Mouse (Mus musculus) liver, embryonic 13.5 days (tissue): ENCODE measurements around the gene Igf2bp3. TPM values are rescaled to one million over a fixed set of nuclear protein-coding genes. Genes with fewer than 3 reads are reported as not detected.

ENCODE experiments used
- ATAC-seq: fragments of 200-750 bp; cut with Nextera tagmentation; 2 replicates; pipeline ENCODE4 v1.8.0; 2017; ENCODE audit warnings: low read depth, mild to moderate bottlenecking, moderate number of reproducible peaks, moderate library complexity
- DNase-seq: peaks from one replicate; pipeline ENCODE4 v3.0.0; 2022
- H3K27ac ChIP-seq: fragments of 300-500 bp; sonication (generic); 2 replicates; pipeline ENCODE4 v1.5.1; 2015; ENCODE audit warnings: moderate library complexity, mild to moderate bottlenecking, inconsistent platforms
- H3K27me3 ChIP-seq: fragments of 300-500 bp; sonication (generic); 2 replicates; pipeline ENCODE4 v1.6.1; 2015; ENCODE audit warnings: mild to moderate bottlenecking, inconsistent platforms
- H3K36me3 ChIP-seq: fragments of 300-500 bp; sonication (generic); 2 replicates; pipeline ENCODE4 v1.6.1; 2015; ENCODE audit warnings: mild to moderate bottlenecking, inconsistent platforms
- H3K4me1 ChIP-seq: fragments of 300-500 bp; sonication (generic); replicated peaks from 2 replicates; pipeline ENCODE4 v1.6.1; 2015; ENCODE audit warnings: inconsistent platforms
- H3K4me2 ChIP-seq: fragments of 300-500 bp; sonication (generic); 2 replicates; pipeline ENCODE4 v1.6.1; 2015; ENCODE audit warnings: inconsistent platforms, mild to moderate bottlenecking, moderate library complexity
- H3K4me3 ChIP-seq: fragments of 300-500 bp; sonication (generic); replicated peaks from 2 replicates; pipeline ENCODE4 v1.5.1; 2015; ENCODE audit warnings: mild to moderate bottlenecking, inconsistent platforms
- H3K9ac ChIP-seq: fragments of 300-500 bp; sonication (generic); 2 replicates; pipeline ENCODE4 v1.6.1; 2015; ENCODE audit warnings: mild to moderate bottlenecking, inconsistent platforms
- H3K9me3 ChIP-seq: fragments of 300-500 bp; sonication (generic); replicated peaks from 2 replicates; pipeline ENCODE4 v1.6.1; 2016; ENCODE audit warnings: inconsistent platforms
- WGBS: fragments of 180-500 bp; shearing (Covaris S2); methylation state at CpG from one replicate; pipeline ENCODE4 v1.1.7; 2015; ENCODE audit not compliant: insufficient replicate concordance; 5-methylcytosine and 5-hydroxymethylcytosine counted together
- polyA plus RNA-seq: library from polyadenylated mRNA; unstranded; fragments of >200 nt; fragmentation: Nextera tagmentation; extraction: Ambion mirVana; gene quantifications from 2 replicates; pipeline ENCODE4 v1.2.1, GENCODE M21; 2015

Igf2bp3 gene
- polyA plus RNA-seq, 1 experiment from 2014 or later = 21.4 TPM

DNA sequence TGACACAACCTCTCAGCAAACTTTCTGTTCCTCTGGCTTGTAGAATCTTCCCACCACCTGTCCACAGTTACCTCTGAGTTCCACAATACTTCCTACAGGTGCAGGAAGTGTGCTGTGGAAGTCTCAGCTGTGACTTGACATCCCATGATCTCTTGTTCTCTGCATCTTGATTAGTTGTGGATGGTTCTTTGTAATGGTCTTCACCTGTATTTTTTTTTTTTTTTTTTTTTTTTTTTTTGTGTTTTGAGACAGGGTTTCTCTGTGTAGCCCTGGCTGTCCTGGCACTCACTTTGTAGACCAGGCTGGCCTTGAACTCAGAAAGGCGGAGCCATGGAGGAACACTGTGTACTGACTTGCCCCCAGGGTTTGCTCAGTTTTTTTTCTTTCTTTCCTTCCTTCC, 26.8 kb upstream of the Igf2bp3 start:
- DNase-seq (no peak), ATAC-seq (no peak)
- Histone ChIP-seq H3K27me3 (no peaks in the 10 kb centered on the region), H3K4me3 (no peak overlapping the region), H3K36me3 (peaks cover 36% of the 10 kb centered on the region), H3K4me1 (no peaks in the 10 kb centered on the region), H3K9me3 (no peaks in the 10 kb centered on the region), H3K4me2 (no peak overlapping the region), H3K27ac (no peak overlapping the region), H3K9ac (no peak overlapping the region)
- WGBS = 79% methylated on average over 1 of the region's 1 CpGs

GRCm38 (mm10) chr6:49236331-49236730, 21.6 kb upstream of the Igf2bp3 start:
- no peak overlapping the region for H3K4me2 ChIP-seq
- H3K4me1 ChIP-seq = no peaks in the 10 kb centered on the region; the same call in 1 of the 2 replicates
- no peak overlapping the region for H3K9ac ChIP-seq
- H3K27ac ChIP-seq = no peak overlapping the region
- no peak overlapping the region for H3K4me3 ChIP-seq
- ATAC-seq (peak; percentile 100), DNase-seq (peak; percentile 100)
- H3K36me3 ChIP-seq = no peaks in the 10 kb centered on the region
- 47% methylated on average over 9 of the region's 9 CpGs for WGBS
- H3K9me3 ChIP-seq = no peaks in the 10 kb centered on the region
- H3K27me3 ChIP-seq = no peaks in the 10 kb centered on the region

GRCm38 (mm10) chr6:49233356-49233755, 18.6 kb upstream of the Igf2bp3 start:
- H3K4me3 ChIP-seq = no peak overlapping the region
- 46% methylated on average over 4 of the region's 4 CpGs for WGBS
- no peaks in the 10 kb centered on the region for H3K36me3 ChIP-seq
- no peak overlapping the region for H3K4me2 ChIP-seq
- H3K9me3 ChIP-seq = no peaks in the 10 kb centered on the region
- no peak for DNase-seq
- H3K27me3 ChIP-seq = no peaks in the 10 kb centered on the region
- no peak for ATAC-seq
- H3K9ac ChIP-seq = no peak overlapping the region
- H3K27ac ChIP-seq = no peak overlapping the region
- peaks cover 4% of the 10 kb centered on the region; the same call in 1 of the 2 replicates for H3K4me1 ChIP-seq

DNA sequence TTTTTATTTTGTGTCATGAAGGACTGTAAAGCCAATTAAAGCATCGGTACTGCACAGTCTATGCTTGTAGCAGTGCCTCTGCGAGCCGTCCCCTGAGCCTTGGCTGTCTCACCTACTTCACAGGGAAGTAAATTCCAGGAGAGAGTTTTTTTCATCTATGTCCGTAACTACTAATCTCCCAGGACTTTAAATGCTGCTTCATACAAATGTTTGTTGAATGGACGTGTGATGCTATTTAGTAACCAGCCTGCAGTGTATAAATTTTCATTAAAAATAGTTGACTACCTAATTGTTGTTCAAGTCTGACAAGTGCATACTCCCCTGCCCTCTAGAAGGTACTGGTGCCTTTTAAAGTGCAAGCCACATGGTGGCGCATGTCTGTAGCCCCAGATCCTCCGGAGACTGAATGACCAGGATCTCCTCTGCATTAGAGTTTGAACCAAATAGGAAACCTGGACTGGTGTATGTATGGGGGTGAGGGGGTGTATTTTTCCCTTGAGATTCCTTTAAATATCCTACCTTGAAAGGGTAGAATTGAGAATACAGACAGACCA, 13.4 kb upstream of the Igf2bp3 start:
- H3K4me1 ChIP-seq = peaks cover 12% of the 10 kb centered on the region
- no peaks in the 10 kb centered on the region for H3K27me3 ChIP-seq
- DNase-seq (no peak), ATAC-seq (peak; percentile 32; the same call in 1 of the 2 replicates)
- WGBS = 19% methylated on average over 7 of the region's 7 CpGs
- no peaks in the 10 kb centered on the region for H3K36me3 ChIP-seq
- no peak overlapping the region for H3K27ac ChIP-seq
- H3K9ac ChIP-seq = no peak overlapping the region
- H3K4me2 ChIP-seq = no peak overlapping the region
- H3K9me3 ChIP-seq = no peaks in the 10 kb centered on the region
- no peak overlapping the region for H3K4me3 ChIP-seq

- 7% methylated on average over 15 of the region's 15 CpGs for WGBS
- H3K4me3 ChIP-seq = no peak overlapping the region
These were observed 12.5 kb upstream of the Igf2bp3 start for GRCm38 (mm10) chr6:49227184-49227735.

DNA sequence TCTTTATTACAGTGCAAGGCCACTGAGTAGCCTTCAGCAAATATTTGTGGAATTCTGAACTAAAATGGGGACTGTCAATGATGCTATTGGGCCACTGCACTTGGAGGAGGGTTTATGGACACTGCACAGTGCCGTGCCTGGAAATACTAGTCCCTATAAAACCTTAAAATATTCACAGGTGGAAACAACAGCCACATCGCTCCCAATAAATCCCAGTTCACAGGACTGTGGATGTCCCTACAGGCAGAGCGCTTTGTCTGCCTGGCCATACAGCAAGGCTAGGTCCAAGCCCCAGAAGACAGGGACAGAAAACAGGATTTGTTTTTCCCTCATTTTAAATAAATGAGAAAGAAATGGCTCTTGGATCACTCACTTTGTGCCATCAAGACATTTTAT, 11.0 kb upstream of the Igf2bp3 start:
- ATAC-seq (peak; percentile 57), DNase-seq (no peak)
- WGBS = 79% methylated on average over 3 of the region's 3 CpGs

More at GRCm38 (mm10) chr6:49227184-49227735, 12.5 kb upstream of the Igf2bp3 start:
- no peaks in the 10 kb centered on the region for H3K36me3 ChIP-seq
- H3K9me3 ChIP-seq = no peaks in the 10 kb centered on the region
- H3K9ac ChIP-seq = no peak overlapping the region
- H3K4me2 ChIP-seq = peak overlapping the region; percentile 26
- ATAC-seq = 0 out of 2 replicates have a peak, but pooled peaks have one; percentile 53
- no peak overlapping the region for H3K27ac ChIP-seq
- no peaks in the 10 kb centered on the region for H3K27me3 ChIP-seq
- peaks cover 15% of the 10 kb centered on the region for H3K4me1 ChIP-seq
- peak; percentile 63 for DNase-seq

GRCm38 (mm10) chr6:49224923-49225727, 10.4 kb upstream of the Igf2bp3 start:
- Histone ChIP-seq H3K27me3 (no peaks in the 10 kb centered on the region), H3K36me3 (no peaks in the 10 kb centered on the region), H3K27ac (no peak overlapping the region), H3K4me2 (no peak overlapping the region), H3K4me3 (no peak overlapping the region), H3K4me1 (peaks cover 24% of the 10 kb centered on the region), H3K9ac (no peak overlapping the region), H3K9me3 (no peaks in the 10 kb centered on the region)
- WGBS = 66% methylated on average over 11 of the region's 11 CpGs
- DNase-seq (no peak), ATAC-seq (no peak; the same call in 1 of the 2 replicates)

More for the DNA sequence above, 11.0 kb upstream of the Igf2bp3 start:
- Histone ChIP-seq H3K27ac (no peak overlapping the region), H3K4me2 (no peak overlapping the region), H3K4me3 (no peak overlapping the region), H3K9me3 (no peaks in the 10 kb centered on the region), H3K27me3 (no peaks in the 10 kb centered on the region), H3K9ac (no peak overlapping the region), H3K4me1 (peaks cover 19% of the 10 kb centered on the region), H3K36me3 (no peaks in the 10 kb centered on the region)

DNA sequence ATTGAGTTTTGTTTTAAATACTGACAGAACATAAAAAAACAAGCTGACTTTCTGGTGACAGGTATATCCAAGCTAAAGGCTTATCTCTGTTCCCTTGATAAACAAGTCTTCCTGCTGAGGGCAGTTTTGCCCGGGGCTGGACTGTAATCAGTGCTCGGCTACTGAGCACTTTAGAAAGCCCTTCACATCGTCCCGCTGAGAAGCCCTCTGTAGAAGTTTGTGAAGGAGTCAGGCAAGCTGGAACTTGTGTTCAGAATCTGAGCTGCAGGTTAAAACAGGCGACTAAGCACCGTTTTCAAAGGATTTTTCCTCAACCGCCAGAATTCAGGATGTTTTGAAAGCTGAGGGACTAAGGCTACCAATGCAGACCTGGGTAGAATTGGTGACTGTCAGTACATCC, 7.1 kb upstream of the Igf2bp3 start:
- H3K9ac ChIP-seq = peak overlapping the region; percentile 22; the same call in 1 of the 2 replicates
- 6% methylated on average over 7 of the region's 7 CpGs for WGBS
- no peak overlapping the region for H3K4me3 ChIP-seq

DNA sequence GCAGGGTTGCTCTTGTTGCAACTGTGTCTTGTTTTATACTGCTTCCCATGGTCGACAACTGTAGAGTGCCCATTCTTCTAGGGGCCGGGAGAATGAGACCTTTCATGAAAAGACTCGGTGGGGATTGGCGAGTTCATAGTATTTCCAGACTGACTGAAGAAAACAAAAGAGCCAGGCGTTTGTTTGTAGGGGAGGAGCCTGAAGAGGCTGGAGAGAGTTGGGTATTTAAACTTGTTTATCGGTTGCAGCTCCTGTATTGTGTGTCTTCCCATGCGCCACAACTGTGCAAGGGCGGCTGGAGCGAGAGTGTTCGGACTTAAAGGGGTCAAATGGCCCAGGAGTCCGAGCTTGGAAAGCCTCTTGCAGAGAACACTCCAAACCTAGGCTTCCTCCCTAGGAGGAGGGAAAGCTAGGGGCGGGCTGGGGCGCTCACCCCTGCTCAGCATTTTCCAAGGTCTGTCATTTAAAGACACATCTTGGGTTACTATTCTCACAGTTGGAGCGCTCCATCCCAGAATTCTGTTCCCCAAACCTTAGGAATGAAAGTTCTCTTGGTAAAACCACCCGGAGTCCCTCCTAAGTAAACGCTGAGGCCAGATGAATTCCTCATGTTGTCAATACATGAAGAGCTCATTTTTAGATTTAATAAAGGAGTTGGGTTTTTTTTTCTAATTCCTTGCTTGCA, 5.3 kb upstream of the Igf2bp3 start:
- Histone ChIP-seq H3K9me3 (no peaks in the 10 kb centered on the region), H3K27ac (peak overlapping the region; percentile 15), H3K27me3 (no peaks in the 10 kb centered on the region), H3K9ac (peak overlapping the region; percentile 49), H3K4me2 (peak overlapping the region; percentile 69), H3K36me3 (no peaks in the 10 kb centered on the region), H3K4me1 (peaks cover 18% of the 10 kb centered on the region), H3K4me3 (peak overlapping the region; percentile 52)
- no peak for DNase-seq
- ATAC-seq = no peak
- WGBS = 6% methylated on average over 16 of the region's 16 CpGs

More for the DNA sequence above, 7.1 kb upstream of the Igf2bp3 start:
- Histone ChIP-seq H3K36me3 (no peaks in the 10 kb centered on the region), H3K4me1 (peaks cover 21% of the 10 kb centered on the region), H3K9me3 (no peaks in the 10 kb centered on the region), H3K27me3 (no peaks in the 10 kb centered on the region), H3K4me2 (peak overlapping the region; percentile 36), H3K27ac (peak overlapping the region; percentile 23; the same call in 1 of the 2 replicates)
- ATAC-seq (no peak), DNase-seq (no peak)

DNA sequence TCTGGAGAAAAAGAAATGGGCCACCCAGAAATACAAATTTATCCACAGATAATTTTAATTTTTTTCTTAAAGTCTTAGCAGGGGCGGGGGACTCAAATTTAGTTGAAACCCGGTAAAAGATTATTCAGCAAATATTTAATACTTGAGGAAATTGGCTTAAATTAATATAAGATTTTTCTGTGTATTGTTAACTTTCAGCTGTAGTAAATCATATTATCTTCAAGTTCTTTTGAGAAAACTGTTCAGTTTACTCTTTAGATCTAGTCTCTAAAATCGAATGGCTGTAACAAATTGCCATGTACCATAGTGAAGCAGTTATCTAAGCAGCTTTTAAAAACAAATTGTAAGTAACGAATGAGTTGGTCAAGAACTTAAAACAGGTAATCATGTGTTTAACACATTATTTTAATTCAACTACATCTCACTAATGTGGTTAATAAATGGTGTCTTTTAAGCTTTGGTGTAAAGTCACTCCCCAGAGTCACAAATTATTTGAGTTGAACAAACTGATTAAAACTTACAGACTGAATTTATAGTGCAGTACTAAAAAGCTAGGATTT, 4.3 kb upstream of the Igf2bp3 start:
- Histone ChIP-seq H3K4me1 (peaks cover 15% of the 10 kb centered on the region), H3K9ac (no peak overlapping the region), H3K27me3 (no peaks in the 10 kb centered on the region), H3K9me3 (no peaks in the 10 kb centered on the region), H3K4me2 (no peak overlapping the region), H3K4me3 (no peak overlapping the region), H3K36me3 (no peaks in the 10 kb centered on the region), H3K27ac (no peak overlapping the region)
- DNase-seq (no peak), ATAC-seq (no peak)
- 4% methylated on average over 4 of the region's 4 CpGs for WGBS
